14 mouse cellular contexts compared by ENCODE assay signal in genomic region chr4:128227377-128228316, GRCm38 (mm10). TPM values are rescaled to one million over a fixed set of nuclear protein-coding genes. Genes with fewer than 3 reads are reported as not detected.
DNase-seq lines count a peak whose midpoint lies in the region; ATAC-seq lines count a peak whose summit lies in the region.
"Had no signal": no experiment of that assay in that cellular context is flagged by ENCODE, and none has a peak within 500 bp of the region (broad histone marks: within the 10 kb centered on the region; RNA-seq: fewer than 3 reads in every experiment).

No protein-coding gene starts in this region.

- H3K9ac ChIP-seq in forebrain, embryonic 13.5 days = no peak overlapping the region
- H3K9ac ChIP-seq in forebrain, embryonic 11.5 days (ENCODE audit: low read length) = no peak overlapping the region
- H3K9ac ChIP-seq in hindbrain, embryonic 14.5 days = no peak overlapping the region
- H3K9ac ChIP-seq in neural tube, embryonic 13.5 days = no peak overlapping the region

- H3K27ac ChIP-seq in forebrain, embryonic 13.5 days = peak overlapping the region; percentile 27; the same call in 1 of the 2 replicates
- H3K27ac ChIP-seq in forebrain, embryonic 11.5 days (ENCODE audit: low read depth, low read length) = no peak overlapping the region
- H3K27ac ChIP-seq in hindbrain, embryonic 14.5 days = peak overlapping the region; percentile 46; the same call in 1 of the 2 replicates
- peak overlapping the region; percentile 74 for H3K27ac ChIP-seq in neural tube, embryonic 13.5 days (replicated peaks)

- 42% methylated on average over 13 of the region's 13 CpGs for whole genome bisulfite sequencing in forebrain, embryonic 13.5 days
- WGBS in forebrain, embryonic 11.5 days = 48% methylated on average over 13 of the region's 13 CpGs
- WGBS in hindbrain, embryonic 14.5 days = 25% methylated on average over 13 of the region's 13 CpGs
- WGBS in neural tube, embryonic 13.5 days = 31% methylated on average over 13 of the region's 13 CpGs

- H3K9me3 ChIP-seq in forebrain, embryonic 13.5 days (replicated peaks) = no peaks in the 10 kb centered on the region
- no peaks in the 10 kb centered on the region for H3K9me3 ChIP-seq in forebrain, embryonic 11.5 days (ENCODE audit: control insufficient read depth, low read length)
- H3K9me3 ChIP-seq in hindbrain, embryonic 14.5 days (ENCODE audit: control insufficient read depth, low read length) = no peaks in the 10 kb centered on the region
- H3K9me3 ChIP-seq in neural tube, embryonic 13.5 days = no peaks in the 10 kb centered on the region

- H3K4me2 ChIP-seq in forebrain, embryonic 13.5 days = no peak overlapping the region
- H3K4me2 ChIP-seq in forebrain, embryonic 11.5 days (ENCODE audit: low read depth, low read length, severe bottlenecking) = no peak overlapping the region
- no peak overlapping the region for H3K4me2 ChIP-seq in hindbrain, embryonic 14.5 days (replicated peaks)
- H3K4me2 ChIP-seq in neural tube, embryonic 13.5 days = no peak overlapping the region

- no peaks in the 10 kb centered on the region for H3K27me3 ChIP-seq in forebrain, embryonic 13.5 days
- no peaks in the 10 kb centered on the region for H3K27me3 ChIP-seq in forebrain, embryonic 11.5 days (ENCODE audit: control insufficient read depth, insufficient read depth, low read length)
- no peaks in the 10 kb centered on the region for H3K27me3 ChIP-seq in hindbrain, embryonic 14.5 days (ENCODE audit: control insufficient read depth, insufficient read depth, low read length)
- H3K27me3 ChIP-seq in neural tube, embryonic 13.5 days = no peaks in the 10 kb centered on the region

- H3K4me1 ChIP-seq in forebrain, embryonic 13.5 days = peaks cover 16% of the 10 kb centered on the region
- H3K4me1 ChIP-seq in forebrain, embryonic 11.5 days (replicated peaks; ENCODE audit: control insufficient read depth, insufficient read depth, low read length) = no peaks in the 10 kb centered on the region
- H3K4me1 ChIP-seq in hindbrain, embryonic 14.5 days (replicated peaks; ENCODE audit: control insufficient read depth, insufficient read depth, low read length) = peaks cover 22% of the 10 kb centered on the region
- H3K4me1 ChIP-seq in neural tube, embryonic 13.5 days (replicated peaks) = peaks cover 28% of the 10 kb centered on the region

- no peak overlapping the region for H3K4me3 ChIP-seq in forebrain, embryonic 13.5 days
- H3K4me3 ChIP-seq in forebrain, embryonic 11.5 days (ENCODE audit: low read depth, low read length) = no peak overlapping the region
- no peak overlapping the region for H3K4me3 ChIP-seq in hindbrain, embryonic 14.5 days (replicated peaks; ENCODE audit: low read length)
- no peak overlapping the region for H3K4me3 ChIP-seq in neural tube, embryonic 13.5 days

- H3K36me3 ChIP-seq in forebrain, embryonic 13.5 days (ENCODE audit: poor library complexity, severe bottlenecking) = no peaks in the 10 kb centered on the region
- no peaks in the 10 kb centered on the region for H3K36me3 ChIP-seq in forebrain, embryonic 11.5 days (ENCODE audit: control insufficient read depth, insufficient read depth, low read length)
- H3K36me3 ChIP-seq in hindbrain, embryonic 14.5 days (replicated peaks; ENCODE audit: control insufficient read depth, insufficient read depth) = no peaks in the 10 kb centered on the region
- H3K36me3 ChIP-seq in neural tube, embryonic 13.5 days = no peaks in the 10 kb centered on the region

- ATAC-seq in forebrain, embryonic 13.5 days = no peak
- no peak for ATAC-seq in forebrain, embryonic 11.5 days (replicated peaks; ENCODE audit: low FRiP score)
- peak; percentile 54; the same call in 1 of the 2 replicates for ATAC-seq in hindbrain, embryonic 14.5 days (ENCODE audit: low FRiP score)
- peak; percentile 66; the same call in 1 of the 2 replicates for ATAC-seq in neural tube, embryonic 13.5 days (ENCODE audit: low read depth)
- no peak for ATAC-seq in megakaryocyte, adult 5-6 weeks (ENCODE audit: poor library complexity, severe bottlenecking)

- no peak for DNase-seq in forebrain, embryonic 11.5 days (ENCODE audit: low spot score)
- peak; percentile 29 for DNase-seq in hindbrain, embryonic 14.5 days (ENCODE audit: low spot score)
- DNase-seq in kidney, postnatal 10 days = peak; percentile 9
- no peak for DNase-seq in spleen, adult 12 weeks (ENCODE audit: low spot score)
- DNase-seq in cerebellum, postnatal 10 days = no peak
- DNase-seq: cerebellum, adult 9-11 months; heart, postnatal 36 days; lung, postnatal 4 days had no signal

RNA-seq across cellular contexts. Expression of gene Hmgb4, which starts 33.1 kb away (rescaled TPM):
- polyA plus RNA-seq in forebrain, embryonic 13.5 days (2015; fragmentation: Nextera tagmentation; extraction: Ambion mirVana) = not detected in 2 replicates
- polyA plus RNA-seq in forebrain, embryonic 11.5 days (2014; fragmentation: Nextera tagmentation; extraction: Ambion mirVana) = not detected in 2 replicates
- polyA plus RNA-seq in hindbrain, embryonic 14.5 days (2014; fragmentation: Nextera tagmentation; extraction: Ambion mirVana) = not detected in 2 replicates
- not detected in 2 replicates for polyA plus RNA-seq in neural tube, embryonic 13.5 days (2015; fragmentation: Nextera tagmentation; extraction: Ambion mirVana)
- total RNA-seq in megakaryocyte, adult 5-6 weeks (2015) = not detected in 2 replicates
- not detected in 2 replicates for total RNA-seq in megakaryocyte, adult 5-6 weeks (2017)
- total RNA-seq: granulocyte monocyte progenitor cell, adult 5-6 weeks; heart, postnatal 36 days; layer of hippocampus, postnatal 10 days; liver, adult 2 months had no signal
- polyA plus RNA-seq: liver, adult 2 months had no signal

Comparison
In these comparisons a context has a peak if more than half of its experiments do, and no peak if none do; other contexts are left out.
1. ATAC-seq: peak in hindbrain, embryonic 14.5 days (single experiment) and neural tube, embryonic 13.5 days (single experiment); none in forebrain, embryonic 13.5 days (single experiment), forebrain, embryonic 11.5 days (single experiment) and megakaryocyte, adult 5-6 weeks (single experiment).
2. DNase-seq: peak in hindbrain, embryonic 14.5 days (single experiment) and kidney, postnatal 10 days (single experiment); none in forebrain, embryonic 11.5 days (single experiment), spleen, adult 12 weeks (single experiment) and cerebellum, postnatal 10 days (0 of 2).